Mouse (Mus musculus): Measurements from ENCODE around the gene Rgs5. TPM values are rescaled to one million over a fixed set of nuclear protein-coding genes. Genes with fewer than 3 reads are reported as not detected.

The Rgs5 gene
- polyA plus RNA-seq (2016; fragmentation: Nextera tagmentation; extraction: Ambion mirVana): 4.7 and 5.5 TPM in 2 replicates

GRCm38 (mm10) chr1:169655256-169655655, at the start of gene Rgs5:
TSS of gene Rgs5 (plus strand) at chr1:169655501.
- Histone ChIP-seq H3K36me3 (no peaks in the 10 kb centered on the region), H3K9me3 (no peaks in the 10 kb centered on the region), H3K4me2 (replicated peaks) (peak within 1 kb of the TSS; percentile 7; the same call in 1 of the 2 replicates), H3K9ac (replicated peaks) (no peak within 1 kb of the TSS), H3K27ac (replicated peaks) (no peak within 1 kb of the TSS), H3K27me3 (no peaks in the 10 kb centered on the region), H3K4me1 (peaks cover 9% of the 10 kb centered on the region; the same call in 1 of the 2 replicates), H3K4me3 (no peak within 1 kb of the TSS)
- ATAC-seq (ENCODE audit: low FRiP score, low read depth): 0 out of 2 replicates have a peak, but pooled peaks have one; percentile 27
- 27% methylated on average over 8 of the region's 8 CpGs for WGBS

GRCm38 (mm10) chr1:169606164-169606563, 49.1 kb upstream of the Rgs5 start:
- 76% methylated on average over 3 of the region's 3 CpGs for WGBS
- H3K9me3 ChIP-seq: no peaks in the 10 kb centered on the region
- no peak overlapping the region for H3K9ac ChIP-seq (replicated peaks)
- H3K36me3 ChIP-seq: no peaks in the 10 kb centered on the region
- no peak overlapping the region for H3K27ac ChIP-seq (replicated peaks)
- H3K4me1 ChIP-seq: no peaks in the 10 kb centered on the region
- H3K27me3 ChIP-seq: no peaks in the 10 kb centered on the region
- no peak for ATAC-seq (ENCODE audit: low FRiP score, low read depth)
- no peak overlapping the region for H3K4me2 ChIP-seq (replicated peaks)
- no peak overlapping the region for H3K4me3 ChIP-seq

- Histone ChIP-seq H3K9me3 (no peaks in the 10 kb centered on the region), H3K4me1 (no peaks in the 10 kb centered on the region), H3K27me3 (no peaks in the 10 kb centered on the region), H3K4me2 (replicated peaks) (no peak overlapping the region), H3K27ac (replicated peaks) (no peak overlapping the region), H3K36me3 (no peaks in the 10 kb centered on the region), H3K9ac (replicated peaks) (no peak overlapping the region), H3K4me3 (no peak overlapping the region)
- 86% methylated on average over 7 of the region's 7 CpGs for WGBS
- no peak for ATAC-seq (ENCODE audit: low FRiP score, low read depth)
Observed at GRCm38 (mm10) chr1:169629738-169630137, 25.6 kb upstream of the Rgs5 start.

- 76% methylated on average over 14 of the region's 14 CpGs for WGBS
- Histone ChIP-seq H3K4me3 (no peak overlapping the region), H3K9me3 (no peaks in the 10 kb centered on the region), H3K9ac (replicated peaks) (no peak overlapping the region), H3K4me1 (no peaks in the 10 kb centered on the region), H3K4me2 (replicated peaks) (no peak overlapping the region), H3K27ac (replicated peaks) (no peak overlapping the region), H3K36me3 (no peaks in the 10 kb centered on the region), H3K27me3 (no peaks in the 10 kb centered on the region)
- no peak for ATAC-seq (ENCODE audit: low FRiP score, low read depth)
Observed at GRCm38 (mm10) chr1:169637251-169637750, 18.0 kb upstream of the Rgs5 start.

- no peaks in the 10 kb centered on the region for H3K27me3 ChIP-seq
- H3K4me2 ChIP-seq (replicated peaks): no peak overlapping the region
- H3K9ac ChIP-seq (replicated peaks): no peak overlapping the region
- no peak overlapping the region for H3K4me3 ChIP-seq
- no peak for ATAC-seq (ENCODE audit: low FRiP score, low read depth)
- H3K36me3 ChIP-seq: no peaks in the 10 kb centered on the region
- no peaks in the 10 kb centered on the region for H3K4me1 ChIP-seq
- 81% methylated on average over 7 of the region's 7 CpGs for WGBS
- no peak overlapping the region for H3K27ac ChIP-seq (replicated peaks)
- H3K9me3 ChIP-seq: no peaks in the 10 kb centered on the region
Observed at GRCm38 (mm10) chr1:169644884-169645653, 10.2 kb upstream of the Rgs5 start.

- no peak overlapping the region for H3K4me3 ChIP-seq
- peaks cover 9% of the 10 kb centered on the region; the same call in 1 of the 2 replicates for H3K4me1 ChIP-seq
- no peak overlapping the region for H3K4me2 ChIP-seq (replicated peaks)
- no peak overlapping the region for H3K27ac ChIP-seq (replicated peaks)
- H3K27me3 ChIP-seq: no peaks in the 10 kb centered on the region
- ATAC-seq (ENCODE audit: low FRiP score, low read depth): no peak
- H3K9me3 ChIP-seq: no peaks in the 10 kb centered on the region
- no peak overlapping the region for H3K9ac ChIP-seq (replicated peaks)
- no peaks in the 10 kb centered on the region for H3K36me3 ChIP-seq
- WGBS: 27% methylated on average over 4 of the region's 4 CpGs
Observed at GRCm38 (mm10) chr1:169659479-169659878, 4.2 kb downstream of the Rgs5 start.

- no peak for ATAC-seq (ENCODE audit: low FRiP score, low read depth)
- Histone ChIP-seq H3K4me2 (replicated peaks) (no peak overlapping the region), H3K27me3 (no peaks in the 10 kb centered on the region), H3K9me3 (no peaks in the 10 kb centered on the region), H3K4me1 (no peaks in the 10 kb centered on the region), H3K9ac (replicated peaks) (no peak overlapping the region), H3K4me3 (no peak overlapping the region), H3K27ac (replicated peaks) (no peak overlapping the region), H3K36me3 (no peaks in the 10 kb centered on the region)
- 71% methylated on average over 4 of the region's 4 CpGs for WGBS
Observed at GRCm38 (mm10) chr1:169667328-169667727, 12.0 kb downstream of the Rgs5 start.

- WGBS: 57% methylated on average over 1 of the region's 1 CpGs
- Histone ChIP-seq H3K27me3 (no peaks in the 10 kb centered on the region), H3K4me2 (replicated peaks) (no peak overlapping the region), H3K9ac (replicated peaks) (no peak overlapping the region), H3K27ac (replicated peaks) (no peak overlapping the region), H3K36me3 (no peaks in the 10 kb centered on the region), H3K4me1 (no peaks in the 10 kb centered on the region), H3K9me3 (no peaks in the 10 kb centered on the region), H3K4me3 (no peak overlapping the region)
- ATAC-seq (ENCODE audit: low FRiP score, low read depth): peak; percentile 30; the same call in 1 of the 2 replicates
Observed at GRCm38 (mm10) chr1:169670705-169671104, 15.4 kb downstream of the Rgs5 start.

GRCm38 (mm10) chr1:169671801-169672200, 16.5 kb downstream of the Rgs5 start:
- no peaks in the 10 kb centered on the region for H3K9me3 ChIP-seq
- H3K9ac ChIP-seq (replicated peaks): no peak overlapping the region
- ATAC-seq (ENCODE audit: low FRiP score, low read depth): no peak
- no peak overlapping the region for H3K4me2 ChIP-seq (replicated peaks)
- H3K4me3 ChIP-seq: no peak overlapping the region
- no peaks in the 10 kb centered on the region for H3K4me1 ChIP-seq
- H3K27ac ChIP-seq (replicated peaks): no peak overlapping the region
- H3K36me3 ChIP-seq: no peaks in the 10 kb centered on the region
- no peaks in the 10 kb centered on the region for H3K27me3 ChIP-seq
- WGBS: 89% methylated on average over 2 of the region's 2 CpGs

- no peaks in the 10 kb centered on the region for H3K27me3 ChIP-seq
- H3K4me2 ChIP-seq (replicated peaks): no peak overlapping the region
- no peak overlapping the region for H3K27ac ChIP-seq (replicated peaks)
- H3K4me1 ChIP-seq: no peaks in the 10 kb centered on the region
- H3K4me3 ChIP-seq: no peak overlapping the region
- no peak overlapping the region for H3K9ac ChIP-seq (replicated peaks)
- 84% methylated on average over 4 of the region's 4 CpGs for WGBS
- no peaks in the 10 kb centered on the region for H3K9me3 ChIP-seq
- H3K36me3 ChIP-seq: no peaks in the 10 kb centered on the region
- ATAC-seq (ENCODE audit: low FRiP score, low read depth): no peak
Observed at GRCm38 (mm10) chr1:169672272-169672671, 17.0 kb downstream of the Rgs5 start.

GRCm38 (mm10) chr1:169674116-169674515, 18.8 kb downstream of the Rgs5 start:
- WGBS: 67% methylated on average over 3 of the region's 3 CpGs
- no peaks in the 10 kb centered on the region for H3K27me3 ChIP-seq
- H3K4me3 ChIP-seq: no peak overlapping the region
- no peaks in the 10 kb centered on the region for H3K4me1 ChIP-seq
- no peaks in the 10 kb centered on the region for H3K9me3 ChIP-seq
- no peak overlapping the region for H3K4me2 ChIP-seq (replicated peaks)
- no peak for ATAC-seq (ENCODE audit: low FRiP score, low read depth)
- no peak overlapping the region for H3K27ac ChIP-seq (replicated peaks)
- H3K9ac ChIP-seq (replicated peaks): no peak overlapping the region
- no peaks in the 10 kb centered on the region for H3K36me3 ChIP-seq

GRCm38 (mm10) chr1:169676751-169677150, 21.4 kb downstream of the Rgs5 start:
- H3K27me3 ChIP-seq: no peaks in the 10 kb centered on the region
- no peak for ATAC-seq (ENCODE audit: low FRiP score, low read depth)
- H3K9me3 ChIP-seq: no peaks in the 10 kb centered on the region
- H3K4me1 ChIP-seq: no peaks in the 10 kb centered on the region
- H3K9ac ChIP-seq (replicated peaks): no peak overlapping the region
- H3K27ac ChIP-seq (replicated peaks): no peak overlapping the region
- no peak overlapping the region for H3K4me3 ChIP-seq
- WGBS: 64% methylated on average over 1 of the region's 1 CpGs
- no peak overlapping the region for H3K4me2 ChIP-seq (replicated peaks)
- no peaks in the 10 kb centered on the region for H3K36me3 ChIP-seq

All from midbrain, embryonic 12.5 days (tissue).